Mouse (Mus musculus): ENCODE data around the gene Ccnc.

- TF ChIP-seq CTCF (IDR thresholded peaks at IDR 0.05) (no peak), EP300 (IDR thresholded peaks at IDR 0.05) (no peak)
These were observed 43.0 kb upstream of the Ccnc start for GRCm38 (mm10) chr4:21684341-21684970.
